Mouse (Mus musculus): ENCODE data around the gene Ttc7b. TPM values are rescaled to one million over a fixed set of nuclear protein-coding genes. Genes with fewer than 3 reads are reported as not detected.

Gene Ttc7b
- total and polyA plus RNA-seq, 3 experiments: 21.1 to 33.9 (median 26.8) TPM

GRCm38 (mm10) chr12:100414717-100415398 is 105.8 kb downstream of the Ttc7b start:
- Histone ChIP-seq H3K9me3 (replicated peaks) (no peaks in the 10 kb centered on the region), H3K36me3 (replicated peaks) (peaks cover 8% of the 10 kb centered on the region), H3K4me1 (ENCODE audit: insufficient read depth, low read depth, low read length) (0 out of 2 replicates have a peak, but pooled peaks cover 2% of the 10 kb centered on the region), H3K27me3 (ENCODE audit: insufficient read depth, low read length) (peaks cover 19% of the 10 kb centered on the region), H3K4me3 (ENCODE audit: low read depth, low read length) (no peak overlapping the region)
- TF ChIP-seq CTCF (IDR thresholded peaks at IDR 0.05; ENCODE audit: low read depth, low read length) (no peak), POLR2AphosphoS5 (IDR thresholded peaks at IDR 0.05; ENCODE audit: insufficient replicate concordance, low read depth, low read length) (no peak), GATA1 (IDR thresholded peaks at IDR 0.05; ENCODE audit: borderline replicate concordance, low read length) (no peak), GATA2 (IDR thresholded peaks at IDR 0.05; ENCODE audit: borderline replicate concordance, low read depth, low read length) (no peak), TAL1 (conservative IDR thresholded peaks at IDR 0.05; ENCODE audit: low read depth, low read length) (no peak)
- DNase-seq (ENCODE audit: low spot score): no peak
- ATAC-seq (ENCODE audit: extremely low read depth, insufficient number of reproducible peaks, low FRiP score, poor library complexity, severe bottlenecking): no peak

- no peaks in the 10 kb centered on the region for H3K36me3 ChIP-seq (replicated peaks)
- DNase-seq (ENCODE audit: low spot score) (no peak), ATAC-seq (ENCODE audit: extremely low read depth, insufficient number of reproducible peaks, low FRiP score, poor library complexity, severe bottlenecking) (no peak)
- no peaks in the 10 kb centered on the region; the same call in 1 of the 2 replicates for H3K4me1 ChIP-seq (ENCODE audit: insufficient read depth, low read depth, low read length)
- TF ChIP-seq GATA2 (IDR thresholded peaks at IDR 0.05; ENCODE audit: borderline replicate concordance, low read depth, low read length) (no peak), TAL1 (conservative IDR thresholded peaks at IDR 0.05; ENCODE audit: low read depth, low read length) (no peak), GATA1 (IDR thresholded peaks at IDR 0.05; ENCODE audit: borderline replicate concordance, low read length) (no peak), POLR2AphosphoS5 (IDR thresholded peaks at IDR 0.05; ENCODE audit: insufficient replicate concordance, low read depth, low read length) (no peak), CTCF (IDR thresholded peaks at IDR 0.05; ENCODE audit: low read depth, low read length) (no peak)
- peaks cover 15% of the 10 kb centered on the region for H3K27me3 ChIP-seq (ENCODE audit: insufficient read depth, low read length)
- H3K9me3 ChIP-seq (replicated peaks): no peaks in the 10 kb centered on the region
- no peak overlapping the region for H3K4me3 ChIP-seq (ENCODE audit: low read depth, low read length)
Observed at GRCm38 (mm10) chr12:100408714-100409113, 111.9 kb downstream of the Ttc7b start.

- no peak overlapping the region for H3K4me3 ChIP-seq (ENCODE audit: low read depth, low read length)
- DNase-seq (ENCODE audit: low spot score) (no peak), ATAC-seq (ENCODE audit: extremely low read depth, insufficient number of reproducible peaks, low FRiP score, poor library complexity, severe bottlenecking) (no peak)
- H3K36me3 ChIP-seq (replicated peaks): peaks cover 2% of the 10 kb centered on the region
- no peaks in the 10 kb centered on the region for H3K9me3 ChIP-seq (replicated peaks)
- H3K27me3 ChIP-seq (ENCODE audit: insufficient read depth, low read length): peaks cover 15% of the 10 kb centered on the region
- no peaks in the 10 kb centered on the region; the same call in 1 of the 2 replicates for H3K4me1 ChIP-seq (ENCODE audit: insufficient read depth, low read depth, low read length)
- TF ChIP-seq POLR2AphosphoS5 (IDR thresholded peaks at IDR 0.05; ENCODE audit: insufficient replicate concordance, low read depth, low read length) (no peak), TAL1 (conservative IDR thresholded peaks at IDR 0.05; ENCODE audit: low read depth, low read length) (no peak), GATA2 (IDR thresholded peaks at IDR 0.05; ENCODE audit: borderline replicate concordance, low read depth, low read length) (no peak), GATA1 (IDR thresholded peaks at IDR 0.05; ENCODE audit: borderline replicate concordance, low read length) (no peak), CTCF (IDR thresholded peaks at IDR 0.05; ENCODE audit: low read depth, low read length) (no peak)
Observed at GRCm38 (mm10) chr12:100408143-100408542, 112.5 kb downstream of the Ttc7b start.

GRCm38 (mm10) chr12:100407371-100407770 is 113.3 kb downstream of the Ttc7b start:
- no peak for DNase-seq (ENCODE audit: low spot score)
- H3K4me1 ChIP-seq (ENCODE audit: insufficient read depth, low read depth, low read length): no peaks in the 10 kb centered on the region; the same call in 1 of the 2 replicates
- no peak for ATAC-seq (ENCODE audit: extremely low read depth, insufficient number of reproducible peaks, low FRiP score, poor library complexity, severe bottlenecking)

GRCm38 (mm10) chr12:100406094-100406493 is 114.5 kb downstream of the Ttc7b start:
- no peaks in the 10 kb centered on the region; the same call in 1 of the 2 replicates for H3K4me1 ChIP-seq (ENCODE audit: insufficient read depth, low read depth, low read length)
- H3K36me3 ChIP-seq (replicated peaks): peaks cover 10% of the 10 kb centered on the region
- ATAC-seq (ENCODE audit: extremely low read depth, insufficient number of reproducible peaks, low FRiP score, poor library complexity, severe bottlenecking): no peak

More at GRCm38 (mm10) chr12:100407371-100407770, 113.3 kb downstream of the Ttc7b start:
- Histone ChIP-seq H3K27me3 (ENCODE audit: insufficient read depth, low read length) (peaks cover 11% of the 10 kb centered on the region), H3K4me3 (ENCODE audit: low read depth, low read length) (no peak overlapping the region), H3K36me3 (replicated peaks) (peaks cover 4% of the 10 kb centered on the region), H3K9me3 (replicated peaks) (no peaks in the 10 kb centered on the region)
- TF ChIP-seq GATA1 (IDR thresholded peaks at IDR 0.05; ENCODE audit: borderline replicate concordance, low read length) (no peak), GATA2 (IDR thresholded peaks at IDR 0.05; ENCODE audit: borderline replicate concordance, low read depth, low read length) (no peak), CTCF (IDR thresholded peaks at IDR 0.05; ENCODE audit: low read depth, low read length) (no peak), TAL1 (conservative IDR thresholded peaks at IDR 0.05; ENCODE audit: low read depth, low read length) (no peak), POLR2AphosphoS5 (IDR thresholded peaks at IDR 0.05; ENCODE audit: insufficient replicate concordance, low read depth, low read length) (no peak)

GRCm38 (mm10) chr12:100405512-100406030 is 115.1 kb downstream of the Ttc7b start:
- H3K4me3 ChIP-seq (ENCODE audit: low read depth, low read length): no peak overlapping the region
- no peak for TF ChIP-seq GATA2 (IDR thresholded peaks at IDR 0.05; ENCODE audit: borderline replicate concordance, low read depth, low read length)
- no peak for TF ChIP-seq GATA1 (IDR thresholded peaks at IDR 0.05; ENCODE audit: borderline replicate concordance, low read length)
- TF ChIP-seq POLR2AphosphoS5 (IDR thresholded peaks at IDR 0.05; ENCODE audit: insufficient replicate concordance, low read depth, low read length): no peak
- TF ChIP-seq CTCF (IDR thresholded peaks at IDR 0.05; ENCODE audit: low read depth, low read length): no peak
- no peak for TF ChIP-seq TAL1 (conservative IDR thresholded peaks at IDR 0.05; ENCODE audit: low read depth, low read length)
- ATAC-seq (ENCODE audit: extremely low read depth, insufficient number of reproducible peaks, low FRiP score, poor library complexity, severe bottlenecking) (no peak), DNase-seq (ENCODE audit: low spot score) (no peak)
- peaks cover 11% of the 10 kb centered on the region for H3K27me3 ChIP-seq (ENCODE audit: insufficient read depth, low read length)
- H3K9me3 ChIP-seq (replicated peaks): no peaks in the 10 kb centered on the region
- peaks cover 14% of the 10 kb centered on the region for H3K36me3 ChIP-seq (replicated peaks)
- no peaks in the 10 kb centered on the region; the same call in 1 of the 2 replicates for H3K4me1 ChIP-seq (ENCODE audit: insufficient read depth, low read depth, low read length)

More at GRCm38 (mm10) chr12:100406094-100406493, 114.5 kb downstream of the Ttc7b start:
- no peaks in the 10 kb centered on the region for H3K9me3 ChIP-seq (replicated peaks)
- peaks cover 11% of the 10 kb centered on the region for H3K27me3 ChIP-seq (ENCODE audit: insufficient read depth, low read length)
- no peak overlapping the region for H3K4me3 ChIP-seq (ENCODE audit: low read depth, low read length)
- DNase-seq (ENCODE audit: low spot score): no peak
- TF ChIP-seq GATA2 (IDR thresholded peaks at IDR 0.05; ENCODE audit: borderline replicate concordance, low read depth, low read length) (no peak), TAL1 (conservative IDR thresholded peaks at IDR 0.05; ENCODE audit: low read depth, low read length) (no peak), GATA1 (IDR thresholded peaks at IDR 0.05; ENCODE audit: borderline replicate concordance, low read length) (no peak), POLR2AphosphoS5 (IDR thresholded peaks at IDR 0.05; ENCODE audit: insufficient replicate concordance, low read depth, low read length) (no peak), CTCF (IDR thresholded peaks at IDR 0.05; ENCODE audit: low read depth, low read length) (no peak)
